17 mouse cellular contexts compared by ENCODE assay signal in genomic region chr14:93962677-93963049, GRCm38 (mm10).
DNase-seq lines count a peak whose midpoint lies in the region; ATAC-seq lines count a peak whose summit lies in the region.
"Had no signal": no experiment of that assay in that cellular context is flagged by ENCODE, and none has a peak within 500 bp of the region (broad histone marks: within the 10 kb centered on the region; RNA-seq: fewer than 3 reads in every experiment).

No protein-coding gene starts in this region.

- peak; percentile 53; the same call in 1 of the 2 replicates for ATAC-seq in forebrain, embryonic 11.5 days (replicated peaks; ENCODE audit: low FRiP score)
- peak; percentile 92 for ATAC-seq in hindbrain, embryonic 13.5 days (ENCODE audit: low FRiP score)
- peak; percentile 92 for ATAC-seq in neural tube, embryonic 12.5 days (ENCODE audit: low FRiP score, low read depth)
- ATAC-seq: Patski had no signal

- no peak overlapping the region for H3K9ac ChIP-seq in forebrain, embryonic 11.5 days (ENCODE audit: low read length)
- no peak overlapping the region for H3K9ac ChIP-seq in hindbrain, embryonic 13.5 days
- H3K9ac ChIP-seq in neural tube, embryonic 12.5 days: no peak overlapping the region
- H3K9ac ChIP-seq: heart, embryonic 15.5 days; liver, embryonic 13.5 days; stomach, embryonic 15.5 days had no signal

- H3K27ac ChIP-seq in forebrain, embryonic 11.5 days (ENCODE audit: low read depth, low read length): no peak overlapping the region
- no peak overlapping the region for H3K27ac ChIP-seq in forebrain, embryonic 10.5 days
- H3K27ac ChIP-seq in hindbrain, embryonic 13.5 days: peak overlapping the region; percentile 27; the same call in 1 of the 2 replicates
- H3K27ac ChIP-seq in neural tube, embryonic 12.5 days: no peak overlapping the region
- H3K27ac ChIP-seq: heart, embryonic 15.5 days; liver, embryonic 13.5 days; stomach, embryonic 15.5 days had no signal

- DNase-seq in forebrain, embryonic 11.5 days (ENCODE audit: low spot score): no peak
- DNase-seq in forebrain, embryonic 10.5 days (ENCODE audit: extremely low spot score, low spot score): no peak
- DNase-seq in embryo, embryonic 11 days: peak; percentile 7
- DNase-seq in heart, adult 18-20 months: no peak
- DNase-seq in lung, postnatal 36 days: no peak
- DNase-seq in frontal cortex, postnatal 10 days (ENCODE audit: low spot score in 2 of 2): no peak
- DNase-seq: cerebellum, adult 11 months; heart, adult 11 months; kidney, adult 9 months; liver, embryonic 13.5 days; right cerebral cortex, adult 18-20 months; spleen, adult 18-20 months had no signal

- H3K4me1 ChIP-seq in forebrain, embryonic 11.5 days (replicated peaks; ENCODE audit: control insufficient read depth, insufficient read depth, low read length): no peaks in the 10 kb centered on the region
- no peaks in the 10 kb centered on the region for H3K4me1 ChIP-seq in forebrain, embryonic 10.5 days
- H3K4me1 ChIP-seq in hindbrain, embryonic 13.5 days (replicated peaks): no peaks in the 10 kb centered on the region
- no peaks in the 10 kb centered on the region for H3K4me1 ChIP-seq in neural tube, embryonic 12.5 days
- H3K4me1 ChIP-seq: heart, embryonic 15.5 days; liver, embryonic 13.5 days; stomach, embryonic 15.5 days had no signal

- no peaks in the 10 kb centered on the region for H3K27me3 ChIP-seq in forebrain, embryonic 11.5 days (ENCODE audit: control insufficient read depth, insufficient read depth, low read length)
- no peaks in the 10 kb centered on the region for H3K27me3 ChIP-seq in forebrain, embryonic 10.5 days (ENCODE audit: poor library complexity, severe bottlenecking)
- H3K27me3 ChIP-seq in hindbrain, embryonic 13.5 days: no peaks in the 10 kb centered on the region
- no peaks in the 10 kb centered on the region for H3K27me3 ChIP-seq in neural tube, embryonic 12.5 days (replicated peaks)
- H3K27me3 ChIP-seq: heart, embryonic 15.5 days; liver, embryonic 13.5 days; Patski; stomach, embryonic 15.5 days had no signal

- no peak overlapping the region for H3K4me2 ChIP-seq in forebrain, embryonic 11.5 days (ENCODE audit: low read depth, low read length, severe bottlenecking)
- no peak overlapping the region for H3K4me2 ChIP-seq in hindbrain, embryonic 13.5 days
- H3K4me2 ChIP-seq in neural tube, embryonic 12.5 days (replicated peaks): no peak overlapping the region
- H3K4me2 ChIP-seq: heart, embryonic 15.5 days; liver, embryonic 13.5 days; stomach, embryonic 15.5 days had no signal

- H3K9me3 ChIP-seq in forebrain, embryonic 11.5 days (ENCODE audit: control insufficient read depth, low read length): no peaks in the 10 kb centered on the region
- no peaks in the 10 kb centered on the region for H3K9me3 ChIP-seq in forebrain, embryonic 10.5 days
- H3K9me3 ChIP-seq in hindbrain, embryonic 13.5 days: no peaks in the 10 kb centered on the region
- H3K9me3 ChIP-seq in neural tube, embryonic 12.5 days: no peaks in the 10 kb centered on the region
- H3K9me3 ChIP-seq: heart, embryonic 15.5 days; liver, embryonic 13.5 days; stomach, embryonic 15.5 days had no signal

- no peaks in the 10 kb centered on the region for H3K36me3 ChIP-seq in forebrain, embryonic 11.5 days (ENCODE audit: control insufficient read depth, insufficient read depth, low read length)
- no peaks in the 10 kb centered on the region for H3K36me3 ChIP-seq in forebrain, embryonic 10.5 days (replicated peaks)
- no peaks in the 10 kb centered on the region for H3K36me3 ChIP-seq in hindbrain, embryonic 13.5 days
- no peaks in the 10 kb centered on the region for H3K36me3 ChIP-seq in neural tube, embryonic 12.5 days
- H3K36me3 ChIP-seq: heart, embryonic 15.5 days; liver, embryonic 13.5 days; stomach, embryonic 15.5 days had no signal

- 47% methylated on average over 2 of the region's 2 CpGs for WGBS in forebrain, embryonic 11.5 days
- 71% methylated on average over 2 of the region's 2 CpGs for WGBS in forebrain, embryonic 10.5 days
- 48% methylated on average over 2 of the region's 2 CpGs for WGBS in hindbrain, embryonic 13.5 days
- 15% methylated on average over 2 of the region's 2 CpGs for WGBS in neural tube, embryonic 12.5 days

- no peak overlapping the region for H3K4me3 ChIP-seq in forebrain, embryonic 11.5 days (ENCODE audit: low read depth, low read length)
- H3K4me3 ChIP-seq in forebrain, embryonic 10.5 days: no peak overlapping the region
- no peak overlapping the region for H3K4me3 ChIP-seq in hindbrain, embryonic 13.5 days
- H3K4me3 ChIP-seq in neural tube, embryonic 12.5 days: no peak overlapping the region
- H3K4me3 ChIP-seq: heart, embryonic 15.5 days; liver, embryonic 13.5 days; stomach, embryonic 15.5 days had no signal
